Mouse (Mus musculus) urinary bladder, postnatal 4 days (tissue): Measurements from ENCODE around the gene Cyth3.

Experiments
- DNase-seq, 2 experiments: peaks; one replicate each; pipeline ENCODE4 v3.0.0; 2021 to 2022; ENCODE audit warnings: low spot score in 2 of 2

Cyth3 gene

GRCm38 (mm10) chr5:143706030-143706821 lies 84.0 kb downstream of the Cyth3 start:
- no peak for DNase-seq

DNA sequence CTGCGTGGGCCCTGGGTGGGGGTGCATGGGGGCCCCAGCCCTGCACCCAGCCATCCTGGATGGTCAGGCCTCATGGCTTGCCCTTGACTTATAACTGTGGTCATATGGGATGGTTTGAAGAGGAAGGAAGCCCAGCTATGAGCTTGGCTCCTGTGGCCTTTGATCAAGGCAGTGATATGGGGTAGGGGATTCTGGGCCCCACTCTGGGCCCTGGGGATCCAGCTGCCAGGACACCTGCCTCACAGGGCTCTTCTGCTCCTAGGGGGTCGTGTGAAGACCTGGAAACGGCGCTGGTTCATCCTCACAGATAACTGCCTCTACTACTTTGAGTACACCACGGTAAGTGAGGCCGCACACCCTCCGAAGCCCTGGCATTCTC lies 84.6 kb downstream of the Cyth3 start:
- no peak for DNase-seq

- peak in 1 of 2 experiments; percentile 44 for DNase-seq
These were observed 89.1 kb downstream of the Cyth3 start for GRCm38 (mm10) chr5:143711326-143711725.

DNA sequence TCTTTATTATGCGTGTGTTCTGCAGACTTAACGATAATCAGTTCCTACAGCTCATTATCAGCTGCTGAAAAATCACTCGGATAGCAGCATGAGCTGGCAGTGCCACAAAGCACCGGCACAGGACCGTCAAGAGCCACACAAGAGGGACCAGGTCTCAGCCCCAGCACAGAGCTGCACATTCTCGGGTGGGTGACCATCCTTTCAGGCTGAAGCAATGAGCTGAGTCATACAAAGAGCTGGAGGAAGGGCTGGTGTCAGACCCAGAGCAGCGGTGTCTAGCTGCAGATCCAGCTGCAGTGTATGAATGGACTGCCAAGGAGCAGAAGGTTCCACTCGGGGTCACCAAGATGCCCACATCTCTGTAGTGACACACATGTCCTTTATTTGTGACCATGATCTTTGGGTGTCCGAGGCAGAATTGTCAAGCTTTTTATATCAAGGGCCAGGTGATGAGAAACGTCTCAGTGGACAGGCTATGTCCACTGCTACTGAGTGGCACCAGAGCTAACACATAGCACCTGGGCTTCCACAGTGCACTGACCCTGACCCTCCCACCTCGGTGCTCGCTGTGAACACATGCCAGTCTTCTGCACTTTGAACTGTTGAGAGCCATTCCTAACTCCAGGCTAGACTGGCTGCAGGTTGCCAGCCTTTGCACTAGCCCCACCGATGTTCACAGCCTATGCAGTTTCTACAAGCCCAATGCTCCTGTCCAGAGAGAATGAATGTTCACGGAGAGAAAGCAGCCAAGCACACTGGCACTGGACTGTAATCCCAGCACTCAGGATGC lies 90.0 kb downstream of the Cyth3 start:
- no peak for DNase-seq

DNA sequence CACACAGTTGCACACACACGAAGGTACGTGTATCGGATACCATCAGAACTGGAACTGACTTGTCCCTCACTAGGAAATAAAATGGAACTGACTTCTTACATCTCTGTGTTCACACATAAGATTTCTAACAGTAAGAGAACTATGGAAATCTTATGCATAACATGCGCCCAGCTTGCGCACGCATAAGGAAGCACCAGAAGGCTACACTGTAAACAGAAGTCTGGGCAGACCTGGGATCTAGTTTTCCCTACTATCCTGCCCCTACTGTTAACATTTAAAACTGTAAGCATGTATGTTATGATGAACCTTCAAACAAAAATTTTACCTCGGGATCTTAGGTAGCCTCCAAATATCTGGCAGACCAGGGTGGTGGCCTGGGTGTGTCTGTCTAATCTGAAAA lies 99.7 kb downstream of the Cyth3 start:
- DNase-seq = no peak

DNA sequence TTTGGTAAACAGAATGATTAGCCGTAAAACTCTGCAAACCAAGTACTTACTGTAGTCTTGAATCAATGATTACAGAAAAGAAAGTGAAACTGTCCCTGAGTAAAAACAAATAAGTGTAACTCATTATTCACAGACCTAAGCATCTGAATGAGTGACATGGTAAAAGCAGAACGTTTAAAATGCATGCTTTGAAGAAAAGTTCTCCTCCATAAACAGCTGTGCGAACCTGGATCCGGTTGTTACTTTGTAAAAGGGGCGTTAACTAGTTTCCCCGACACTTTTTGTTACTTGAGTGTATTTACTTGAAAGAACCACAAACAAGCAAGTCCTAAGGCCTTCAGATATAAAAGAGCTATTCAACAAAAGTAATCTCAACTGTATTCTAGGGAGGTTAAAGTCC lies 108.7 kb downstream of the Cyth3 start:
- DNase-seq = no peak

GRCm38 (mm10) chr5:143731483-143732112 lies 109.4 kb downstream of the Cyth3 start:
- peak in 1 of 2 experiments; percentile 31 for DNase-seq

GRCm38 (mm10) chr5:143732180-143732891 lies 110.1 kb downstream of the Cyth3 start, which contains the start of gene Usp42:
Usp42 (minus strand) TSS chr5:143732280.
- peak; percentile 95 to 96 for DNase-seq

DNA sequence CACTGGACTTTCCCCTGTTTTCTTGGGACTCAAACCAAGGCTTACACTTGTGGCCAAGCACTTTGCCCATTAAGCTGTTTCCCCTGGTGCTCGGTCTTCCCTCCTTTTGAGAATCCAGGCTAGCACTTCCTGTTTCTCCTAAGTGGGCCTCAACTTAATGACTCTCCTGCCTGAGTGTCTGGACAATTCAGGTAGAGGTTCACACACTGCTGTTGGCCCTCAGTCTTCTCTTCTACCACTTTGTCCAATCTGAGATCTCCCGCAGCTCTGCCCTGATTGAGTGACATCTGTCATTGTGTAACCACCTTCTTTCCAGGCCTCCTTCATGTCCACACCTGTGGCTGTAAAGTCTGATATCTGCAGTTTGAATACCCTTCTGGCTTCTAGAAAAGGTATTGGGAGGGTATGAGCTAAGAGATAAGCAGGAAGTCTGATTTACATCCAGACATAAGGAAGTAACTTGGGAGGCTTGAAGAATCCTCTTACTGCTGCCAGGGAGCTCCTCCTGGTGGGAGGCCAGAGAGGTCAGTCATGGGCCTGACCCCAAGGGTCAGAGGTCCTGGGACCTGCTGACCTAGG lies 127.5 kb downstream of the Cyth3 start:
- DNase-seq = no peak

DNA sequence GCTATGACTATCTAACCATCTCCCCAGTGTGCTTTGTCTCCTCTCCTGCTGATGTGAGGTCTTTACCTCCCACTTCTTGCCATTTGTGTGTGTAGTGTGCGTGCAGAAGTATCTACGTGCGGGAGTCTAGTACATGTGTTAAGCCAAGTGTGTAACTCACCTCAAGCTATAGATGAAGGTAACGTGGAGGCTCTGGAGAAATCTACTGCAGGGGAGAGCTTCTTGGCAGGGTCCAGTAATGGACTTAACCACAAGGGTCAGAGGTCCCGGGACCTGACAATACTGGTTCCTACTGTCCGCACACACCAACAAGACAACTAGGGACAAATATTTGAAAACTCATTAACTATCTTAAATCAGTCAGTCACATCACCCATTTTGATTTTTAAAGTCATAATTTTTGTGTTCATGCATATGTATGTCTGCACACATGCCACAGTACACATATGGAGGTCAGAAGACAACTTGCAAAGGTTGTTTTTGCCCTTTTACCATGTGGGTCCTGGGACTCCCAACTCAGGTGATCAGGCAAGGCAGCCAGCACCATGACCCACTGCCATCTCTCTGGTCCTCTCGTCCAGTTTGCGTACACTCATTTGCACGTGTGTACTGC lies 133.4 kb downstream of the Cyth3 start:
- no peak for DNase-seq

DNA sequence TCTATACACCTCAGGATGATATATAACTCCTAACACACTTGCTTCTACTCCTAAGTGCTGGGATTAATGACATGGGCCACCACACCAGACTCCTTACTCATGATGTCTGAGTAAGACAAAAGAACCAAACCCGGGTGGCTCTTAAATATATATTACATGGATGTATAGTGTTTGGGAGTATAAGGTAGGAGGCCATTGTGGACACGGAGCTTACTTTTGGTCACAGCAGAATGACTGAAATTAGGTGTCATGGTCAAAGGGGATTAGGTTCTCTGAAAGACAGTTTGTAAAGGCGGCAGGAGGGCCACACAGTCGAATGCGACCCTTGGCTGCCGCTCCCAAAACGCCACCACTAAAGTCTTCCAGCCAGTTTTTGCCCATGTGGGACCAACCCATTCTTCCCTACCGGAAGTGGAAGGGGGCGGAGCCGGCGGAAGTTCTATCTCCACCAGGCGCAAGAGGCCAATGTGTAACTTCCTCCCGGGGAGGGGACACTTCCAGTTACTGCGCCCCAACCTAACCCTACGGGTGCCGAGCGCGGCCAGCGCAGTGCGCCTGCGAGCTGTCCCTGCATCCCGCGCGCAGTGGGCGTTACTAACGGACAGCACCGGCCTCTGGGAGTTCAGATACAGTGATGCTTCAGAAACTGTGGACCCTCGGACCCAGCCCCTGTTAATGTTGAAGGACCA lies 135.7 kb downstream of the Cyth3 start:
- peak; percentile 81 to 86 for DNase-seq

- DNase-seq = no peak
These were observed 137.3 kb downstream of the Cyth3 start for GRCm38 (mm10) chr5:143759554-143759953.
